Mouse (Mus musculus) MEL (cell line): ENCODE measurements at regions not wholly inside any gene's neighbourhood (a gene's known extent, or its start where the extent isn't known, plus 50 kb on each side); places are given as distances from the start of the nearest gene placed in this dataset.

Source experiments
- DNase-seq: peaks from one replicate; pipeline ENCODE4 v3.0.0; 2011; ENCODE audit warnings: low read depth, low spot score
- H3K27ac ChIP-seq: 2 replicates; pipeline ENCODE4 v1.5.1; 2012; ENCODE audit warnings: low read depth, mild to moderate bottlenecking, control low read depth, low read length, moderate library complexity; ENCODE audit not compliant: control insufficient read depth
- H3K27me3 ChIP-seq, 2 experiments: fragments of 150-350 bp in 1 of 2; sonication (generic) in 1 of 2; 2 replicates each; pipeline ENCODE4 v1.6.1; 2012; ENCODE audit warnings: low read length in 2 of 2, mild to moderate bottlenecking in 2 of 2, improper control_type of control experiment in 1 of 2, moderate library complexity in 1 of 2; ENCODE audit not compliant: insufficient read depth in 2 of 2, control insufficient read depth in 1 of 2
- H3K36me3 ChIP-seq, 2 experiments: 2 replicates each; pipeline ENCODE4 v1.6.1; 2012 to 2014; ENCODE audit warnings: low read length in 2 of 2, improper control_type of control experiment in 1 of 2, inconsistent platforms in 1 of 2, mild to moderate bottlenecking in 1 of 2; ENCODE audit not compliant: insufficient read depth in 2 of 2, control insufficient read depth in 1 of 2
- H3K4me1 ChIP-seq, 2 experiments: fragments of 150-350 bp in 1 of 2; sonication (generic) in 1 of 2; 2 replicates each; pipeline ENCODE4 v1.6.1; 2012; ENCODE audit warnings: low read length in 2 of 2, improper control_type of control experiment in 1 of 2, mild to moderate bottlenecking in 1 of 2; ENCODE audit not compliant: insufficient read depth in 2 of 2, control insufficient read depth in 1 of 2
- H3K4me3 ChIP-seq, 2 experiments: fragments of 150-350 bp in 1 of 2; sonication (generic) in 1 of 2; 2 replicates each; pipeline ENCODE4 v1.5.1; 2012; ENCODE audit warnings: low read depth in 2 of 2, low read length in 2 of 2, mild to moderate bottlenecking in 2 of 2, moderate library complexity in 2 of 2, control low read depth in 1 of 2, improper control_type of control experiment in 1 of 2; ENCODE audit not compliant: control insufficient read depth in 1 of 2, insufficient read depth in 1 of 2
- H3K79me2 ChIP-seq: 2 replicates; pipeline ENCODE4 v1.6.1; 2012; ENCODE audit warnings: mild to moderate bottlenecking, low read length, moderate library complexity; ENCODE audit not compliant: control insufficient read depth, poor library complexity, insufficient read depth
- H3K9ac ChIP-seq: 2 replicates; pipeline ENCODE4 v1.6.1; 2012; ENCODE audit warnings: low read depth, mild to moderate bottlenecking, control low read depth, low read length, moderate library complexity; ENCODE audit not compliant: control insufficient read depth, poor library complexity, severe bottlenecking
- H3K9me3 ChIP-seq: fragments of 150-350 bp; sonication (generic); replicated peaks from 2 replicates; pipeline ENCODE4 v1.6.1; 2012; ENCODE audit warnings: mild to moderate bottlenecking, low read length, improper control_type of control experiment, moderate library complexity; ENCODE audit not compliant: insufficient read depth
- BHLHE40 ChIP-seq: IDR thresholded peaks from 2 replicates; pipeline ENCODE4 v1.6.1; 2012; ENCODE audit warnings: low read depth, mild to moderate bottlenecking, inconsistent platforms, low read length, improper control_type of control experiment, borderline replicate concordance
- CHD1 ChIP-seq: IDR thresholded peaks from 2 replicates; pipeline ENCODE4 v1.6.1; 2012; ENCODE audit warnings: low read depth, mild to moderate bottlenecking, inconsistent platforms, low read length, improper control_type of control experiment
- CTCF ChIP-seq, 3 experiments: IDR thresholded peaks in 2 of 3; conservative IDR thresholded peaks in 1 of 3; 2 replicates each; pipeline ENCODE4 v1.5.1; 2011 to 2012; ENCODE audit warnings: low read length in 3 of 3, low read depth in 2 of 3, mild to moderate bottlenecking in 2 of 3, improper control_type of control experiment in 1 of 3, inconsistent platforms in 1 of 3, mixed read lengths in 1 of 3, moderate library complexity in 1 of 3; ENCODE audit not compliant: control insufficient read depth in 1 of 3, insufficient read depth in 1 of 3, poor library complexity in 1 of 3, severe bottlenecking in 1 of 3
- E2F4 ChIP-seq: IDR thresholded peaks from 2 replicates; pipeline ENCODE4 v1.6.1; 2011; ENCODE audit warnings: low read depth, low read length, improper control_type of control experiment, borderline replicate concordance
- EP300 ChIP-seq, 2 experiments: IDR thresholded peaks; 2 replicates each; pipeline ENCODE4 v1.6.1; 2011; ENCODE audit warnings: improper control_type of control experiment in 2 of 2, low read length in 2 of 2, low read depth in 1 of 2, mild to moderate bottlenecking in 1 of 2
- ETS1 ChIP-seq: IDR thresholded peaks from 2 replicates; pipeline ENCODE4 v1.6.1; 2012; ENCODE audit warnings: low read depth, mild to moderate bottlenecking, inconsistent platforms, low read length, improper control_type of control experiment, moderate library complexity
- GABPA ChIP-seq: IDR thresholded peaks from 2 replicates; pipeline ENCODE4 v1.6.1; 2012; ENCODE audit warnings: low read depth, mild to moderate bottlenecking, inconsistent platforms, low read length, improper control_type of control experiment, moderate library complexity
- JUND ChIP-seq: IDR thresholded peaks from 2 replicates; pipeline ENCODE4 v1.6.1; 2011; ENCODE audit warnings: low read depth, mild to moderate bottlenecking, improper control_type of control experiment, low read length
- KAT2A ChIP-seq: conservative IDR thresholded peaks from 2 replicates; pipeline ENCODE4 v1.6.1; 2012; ENCODE audit warnings: low read depth, low read length, improper control_type of control experiment, inconsistent platforms
- MAFK ChIP-seq: IDR thresholded peaks from 2 replicates; pipeline ENCODE4 v1.6.1; 2011; ENCODE audit warnings: low read depth, mild to moderate bottlenecking, low read length, improper control_type of control experiment, borderline replicate concordance
- MAX ChIP-seq: IDR thresholded peaks from 2 replicates; pipeline ENCODE4 v1.6.1; 2011; ENCODE audit warnings: low read length, improper control_type of control experiment
- MEF2A ChIP-seq: IDR thresholded peaks from 2 replicates; pipeline ENCODE4 v1.6.1; 2014; ENCODE audit warnings: low read depth, mild to moderate bottlenecking, inconsistent platforms, low read length, improper control_type of control experiment; ENCODE audit not compliant: poor library complexity, insufficient replicate concordance, severe bottlenecking; ENCODE audit errors: extremely low read depth
- MXI1 ChIP-seq: IDR thresholded peaks from 2 replicates; pipeline ENCODE4 v1.6.1; 2011; ENCODE audit warnings: mild to moderate bottlenecking, low read depth, low read length, improper control_type of control experiment
- NELFE ChIP-seq: IDR thresholded peaks from 2 replicates; pipeline ENCODE4 v1.6.1; 2011; ENCODE audit warnings: low read depth, low read length, improper control_type of control experiment
- POLR2AphosphoS2 ChIP-seq: IDR thresholded peaks from 2 replicates; pipeline ENCODE4 v1.6.1; 2011; ENCODE audit warnings: low read length, improper control_type of control experiment
- POLR2AphosphoS5 ChIP-seq: IDR thresholded peaks from 2 replicates; pipeline ENCODE4 v1.6.1; 2012; ENCODE audit warnings: low read depth, borderline replicate concordance, mild to moderate bottlenecking, inconsistent platforms, low read length, moderate library complexity, mixed read lengths
- RAD21 ChIP-seq: IDR thresholded peaks from 2 replicates; pipeline ENCODE4 v1.6.1; 2011; ENCODE audit warnings: mild to moderate bottlenecking, low read depth, low read length, improper control_type of control experiment
- RCOR1 ChIP-seq: IDR thresholded peaks from 2 replicates; pipeline ENCODE4 v1.6.1; 2012; ENCODE audit warnings: low read depth, mild to moderate bottlenecking, inconsistent platforms, low read length, improper control_type of control experiment
- SMC3 ChIP-seq: IDR thresholded peaks from 2 replicates; pipeline ENCODE4 v1.6.1; 2011; ENCODE audit warnings: low read depth, low read length, improper control_type of control experiment
- TBP ChIP-seq: IDR thresholded peaks from 2 replicates; pipeline ENCODE4 v1.8.0; 2011; ENCODE audit warnings: low read depth, low read length, improper control_type of control experiment
- UBTF ChIP-seq: IDR thresholded peaks from 2 replicates; pipeline ENCODE4 v1.6.1; 2012; ENCODE audit warnings: low read depth, mild to moderate bottlenecking, inconsistent platforms, low read length, improper control_type of control experiment, moderate library complexity, borderline replicate concordance; ENCODE audit not compliant: insufficient read depth
- USF2 ChIP-seq, 2 experiments: IDR thresholded peaks; 2 replicates each; pipeline ENCODE4 v1.6.1; 2011 to 2012; ENCODE audit warnings: improper control_type of control experiment in 2 of 2, low read length in 2 of 2, borderline replicate concordance in 1 of 2, inconsistent platforms in 1 of 2, low read depth in 1 of 2, mild to moderate bottlenecking in 1 of 2; ENCODE audit not compliant: insufficient read depth in 1 of 2
- ZC3H11A ChIP-seq: IDR thresholded peaks from 2 replicates; pipeline ENCODE4 v1.6.1; 2012; ENCODE audit warnings: low read depth, mild to moderate bottlenecking, inconsistent platforms, low read length, improper control_type of control experiment
- ZKSCAN1 ChIP-seq: IDR thresholded peaks from 2 replicates; pipeline ENCODE4 v1.6.1; 2012; ENCODE audit warnings: low read depth, mild to moderate bottlenecking, inconsistent platforms, low read length, improper control_type of control experiment, moderate library complexity
- ZMIZ1 ChIP-seq: IDR thresholded peaks from 2 replicates; pipeline ENCODE4 v1.6.1; 2012; ENCODE audit warnings: low read depth, mild to moderate bottlenecking, inconsistent platforms, low read length, improper control_type of control experiment, moderate library complexity
- ZNF384 ChIP-seq: IDR thresholded peaks from 2 replicates; pipeline ENCODE4 v1.6.1; 2012; ENCODE audit warnings: low read depth, mild to moderate bottlenecking, inconsistent platforms, low read length, improper control_type of control experiment

DNA sequence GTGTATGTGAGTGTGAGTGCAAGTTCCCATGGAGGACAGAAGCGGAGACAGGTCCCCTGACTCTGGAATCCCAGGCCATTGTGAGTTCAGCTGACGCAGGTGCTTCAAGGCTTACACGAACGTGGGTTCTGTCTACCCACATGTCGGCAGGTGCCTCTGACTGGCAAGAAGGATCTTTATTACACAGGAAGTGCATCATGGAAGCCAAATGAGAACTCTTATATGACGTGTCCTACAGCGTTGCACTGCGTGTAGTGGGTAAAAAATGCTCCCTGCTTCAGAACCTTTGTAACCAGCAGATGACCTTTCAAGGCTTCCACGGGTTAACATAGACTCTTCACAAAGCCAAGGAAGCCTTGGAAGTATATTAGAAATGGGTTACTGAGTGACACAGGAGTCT is 191.1 kb upstream of the Runx1 start:
- no peaks in the 10 kb centered on the region for H3K79me2 ChIP-seq
- no peak overlapping the region for H3K9ac ChIP-seq
- no peak for TF ChIP-seq KAT2A
- TF ChIP-seq ZKSCAN1 = no peak
- TF ChIP-seq, all 39 proteins: peak for 0
- H3K27ac ChIP-seq = no peak overlapping the region
- H3K4me1 ChIP-seq = no peaks in the 10 kb centered on the region
- H3K9me3 ChIP-seq = no peaks in the 10 kb centered on the region
- no peaks in the 10 kb centered on the region for H3K27me3 ChIP-seq
- no peak overlapping the region for H3K4me3 ChIP-seq
- DNase-seq = no peak
- no peaks in the 10 kb centered on the region for H3K36me3 ChIP-seq

DNA sequence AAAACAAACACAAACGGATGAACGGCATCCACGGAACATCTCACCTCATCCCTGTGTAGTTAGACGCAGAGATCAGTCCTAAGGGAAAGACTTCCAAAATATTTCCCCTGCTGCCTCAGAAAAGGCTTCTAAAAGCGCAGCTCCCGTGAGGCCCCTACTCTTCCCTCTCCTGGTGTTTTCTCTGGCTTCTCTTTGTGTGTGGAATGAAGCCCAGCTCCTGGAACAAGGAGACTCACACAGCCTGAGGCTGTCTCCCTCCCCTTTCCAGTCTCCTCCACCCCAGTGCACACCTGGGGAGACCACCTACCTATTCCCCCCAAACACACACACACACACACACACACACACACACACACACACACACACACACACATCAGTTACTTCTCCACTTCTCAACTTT is 189.7 kb upstream of the Runx1 start:
- no peak for DNase-seq
- Histone ChIP-seq H3K27me3 (no peaks in the 10 kb centered on the region), H3K36me3 (no peaks in the 10 kb centered on the region), H3K9me3 (no peaks in the 10 kb centered on the region), H3K4me1 (no peaks in the 10 kb centered on the region), H3K4me3 (no peak overlapping the region), H3K27ac (no peak overlapping the region), H3K9ac (no peak overlapping the region)
- TF ChIP-seq NELFE = no peak
- no peak for TF ChIP-seq TBP
- no peak for TF ChIP-seq KAT2A
- no peak for TF ChIP-seq CTCF (IDR thresholded peaks at IDR 0.05 in 2 of 3, conservative IDR thresholded peaks at IDR 0.05 in 1 of 3; ENCODE audit: control insufficient read depth in 1 of 3, insufficient read depth in 1 of 3, low read depth in 2 of 3, low read length in 3 of 3, poor library complexity in 1 of 3, severe bottlenecking in 1 of 3)
- no peak for TF ChIP-seq BHLHE40
- TF ChIP-seq ZNF384 = no peak
- TF ChIP-seq RAD21 = no peak
- no peak for TF ChIP-seq USF2 (IDR thresholded peaks at IDR 0.05; ENCODE audit: borderline replicate concordance in 1 of 2, insufficient read depth in 1 of 2, low read depth in 1 of 2, low read length in 2 of 2)
- no peak for TF ChIP-seq POLR2AphosphoS5
- TF ChIP-seq MEF2A = no peak
- TF ChIP-seq, all 39 proteins: peak for 0
- H3K79me2 ChIP-seq = no peaks in the 10 kb centered on the region

- Histone ChIP-seq H3K36me3 (no peaks in the 10 kb centered on the region), H3K9me3 (no peaks in the 10 kb centered on the region), H3K9ac (no peak overlapping the region), H3K79me2 (no peaks in the 10 kb centered on the region), H3K4me3 (no peak overlapping the region), H3K27ac (no peak overlapping the region), H3K4me1 (no peaks in the 10 kb centered on the region), H3K27me3 (no peaks in the 10 kb centered on the region)
- no peak for TF ChIP-seq GABPA
- no peak for TF ChIP-seq EP300 (IDR thresholded peaks at IDR 0.05; ENCODE audit: low read depth in 1 of 2, low read length in 2 of 2)
- no peak for TF ChIP-seq SMC3
- TF ChIP-seq UBTF = no peak
- no peak for TF ChIP-seq ETS1
- TF ChIP-seq MXI1 = no peak
- no peak for TF ChIP-seq TBP
- no peak for TF ChIP-seq MAFK
- no peak for TF ChIP-seq JUND
- no peak for TF ChIP-seq USF2 (IDR thresholded peaks at IDR 0.05; ENCODE audit: borderline replicate concordance in 1 of 2, insufficient read depth in 1 of 2, low read depth in 1 of 2, low read length in 2 of 2)
- no peak for TF ChIP-seq ZKSCAN1
- no peak for TF ChIP-seq CHD1
- no peak for TF ChIP-seq POLR2AphosphoS2
- TF ChIP-seq ZMIZ1 = no peak
- no peak for TF ChIP-seq E2F4
- TF ChIP-seq ZC3H11A = no peak
- no peak for TF ChIP-seq POLR2AphosphoS5
- no peak for TF ChIP-seq BHLHE40
- TF ChIP-seq RCOR1 = no peak
- no peak for TF ChIP-seq MAX
- no peak for DNase-seq
These were observed 189.0 kb upstream of the Runx1 start for GRCm38 (mm10) chr16:93014991-93015390.
